Mouse (Mus musculus) small intestine, adult 2 months (tissue): Measurements from ENCODE around the gene Slc17a2. TPM values are rescaled to one million over a fixed set of nuclear protein-coding genes. Genes with fewer than 3 reads are reported as not detected.

Source experiments
- H3K27ac ChIP-seq: fragments of 200-500 bp; 2 replicates; pipeline ENCODE4 v1.5.1; 2012; ENCODE audit warnings: low read depth, low read length, control low read depth, inconsistent platforms; ENCODE audit not compliant: insufficient read depth
- H3K27me3 ChIP-seq: fragments of 200-500 bp; 2 replicates; pipeline ENCODE4 v1.6.1; 2012; ENCODE audit warnings: mild to moderate bottlenecking, moderate library complexity, low read length, inconsistent platforms; ENCODE audit not compliant: control insufficient read depth, insufficient read depth
- H3K36me3 ChIP-seq: fragments of 200-500 bp; 2 replicates; pipeline ENCODE4 v1.6.1; 2012; ENCODE audit warnings: mild to moderate bottlenecking, low read length, control low read depth, inconsistent platforms; ENCODE audit not compliant: control insufficient read depth, insufficient read depth
- H3K4me1 ChIP-seq: fragments of 200-500 bp; 2 replicates; pipeline ENCODE4 v1.6.1; 2012; ENCODE audit warnings: low read length, inconsistent platforms, mixed read lengths; ENCODE audit not compliant: control insufficient read depth, insufficient read depth, insufficient read length
- H3K4me3 ChIP-seq: fragments of 200-500 bp; 2 replicates; pipeline ENCODE4 v1.5.1; 2012; ENCODE audit warnings: low read depth, mild to moderate bottlenecking, control low read depth, inconsistent platforms, low read length, moderate library complexity
- CTCF ChIP-seq: fragments of 200-500 bp; IDR thresholded peaks from 2 replicates; pipeline ENCODE4 v1.5.1; 2012; ENCODE audit warnings: low read depth, mild to moderate bottlenecking, control low read depth, inconsistent platforms, low read length, moderate library complexity, mixed read lengths; ENCODE audit not compliant: insufficient replicate concordance, insufficient read length; ENCODE audit errors: extremely low read depth
- POLR2A ChIP-seq: fragments of 200-500 bp; IDR thresholded peaks from 2 replicates; pipeline ENCODE4 v1.6.1; 2012; ENCODE audit warnings: low read depth, mild to moderate bottlenecking, control low read depth, inconsistent platforms, low read length, moderate library complexity
- WGBS: fragments of 180-500 bp; shearing (Covaris S2); methylation state at CpG from one replicate; pipeline ENCODE4 v1.1.7; 2018; 5-methylcytosine and 5-hydroxymethylcytosine counted together
- polyA plus RNA-seq: library from polyadenylated mRNA; depleted of rRNA; stranded (reverse); fragments of >200 nt; gene quantifications from 2 replicates; pipeline ENCODE4 v1.2.3, GENCODE M21; 2012; rRNA removed

The Slc17a2 gene
- polyA plus RNA-seq, 1 experiment, result not detected

DNA sequence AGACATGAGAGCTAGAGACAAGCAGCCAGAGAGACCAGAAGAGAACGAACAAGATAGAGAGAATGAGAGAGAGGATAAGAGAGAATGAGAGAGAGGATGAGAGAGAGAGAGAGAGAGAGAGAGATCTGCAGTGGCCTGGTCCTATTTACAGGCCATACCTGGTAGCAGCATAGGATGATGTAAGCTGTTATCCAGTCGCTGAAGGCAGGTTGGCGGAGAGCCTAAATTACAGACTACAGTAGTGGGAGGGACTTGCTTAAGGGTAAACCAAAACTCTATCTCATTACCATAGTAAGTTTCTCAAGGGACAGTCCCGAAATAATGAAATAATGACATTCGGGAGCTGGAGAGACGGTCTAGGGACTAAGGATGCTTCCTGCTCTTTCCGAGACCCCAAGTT is 60.6 kb downstream of the Slc17a2 start, which contains the start of gene Slc17a1:
TSS of gene Slc17a1 (plus strand) at position 346 of the 400 bp plus-strand sequence.
- no peak within 1 kb of the TSS for H3K27ac ChIP-seq
- WGBS, result 72% methylated on average over 7 of the region's 7 CpGs
- no peaks in the 10 kb centered on the region for H3K27me3 ChIP-seq

DNA sequence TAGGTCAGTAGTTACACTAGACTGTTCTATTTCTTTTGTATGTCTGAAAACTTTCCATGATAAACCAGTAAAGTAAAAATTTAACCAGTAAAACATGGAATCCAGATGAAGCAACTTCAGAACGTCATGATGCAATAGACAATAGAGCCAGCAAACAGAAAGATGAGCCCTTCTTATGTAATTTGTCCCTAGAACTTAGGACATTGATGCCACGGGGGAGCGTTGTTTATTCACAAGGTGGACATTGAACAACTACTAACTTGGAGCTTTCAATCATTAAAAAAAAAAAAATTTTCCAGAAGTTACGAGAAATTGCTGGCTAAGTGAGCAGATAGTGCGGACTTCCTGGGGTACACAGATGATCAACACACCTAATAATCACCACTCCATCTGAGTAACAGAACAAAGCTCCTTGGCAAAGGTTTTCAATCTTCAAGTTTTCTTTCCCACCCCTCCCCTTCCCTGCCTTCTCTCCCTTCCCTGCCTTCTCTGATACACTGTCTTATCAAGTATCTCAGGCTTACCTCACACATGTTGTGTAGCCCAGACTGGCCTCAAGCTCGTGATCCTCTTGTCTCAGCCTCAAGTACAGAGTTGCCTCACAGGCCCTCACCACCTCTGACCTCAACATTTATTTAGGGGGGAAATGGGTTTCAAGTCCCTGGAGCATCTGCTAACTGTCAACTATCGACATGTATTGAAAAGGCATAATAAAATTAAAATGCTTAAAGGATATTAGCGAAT is 62.2 kb downstream of the Slc17a2 start:
- H3K4me3 ChIP-seq, result no peak overlapping the region
- no peaks in the 10 kb centered on the region for H3K36me3 ChIP-seq
- H3K4me1 ChIP-seq, result no peaks in the 10 kb centered on the region
- no peak for TF ChIP-seq CTCF
- TF ChIP-seq POLR2A, result no peak
- WGBS, result 68% methylated on average over 8 of the region's 8 CpGs
- no peaks in the 10 kb centered on the region for H3K27me3 ChIP-seq
- H3K27ac ChIP-seq, result no peak overlapping the region

More for the DNA sequence above, 60.6 kb downstream of the Slc17a2 start, which contains the start of gene Slc17a1:
- TF ChIP-seq POLR2A (no peak), CTCF (no peak)
- Histone ChIP-seq H3K4me1 (no peaks in the 10 kb centered on the region), H3K36me3 (no peaks in the 10 kb centered on the region), H3K4me3 (no peak within 1 kb of the TSS)

DNA sequence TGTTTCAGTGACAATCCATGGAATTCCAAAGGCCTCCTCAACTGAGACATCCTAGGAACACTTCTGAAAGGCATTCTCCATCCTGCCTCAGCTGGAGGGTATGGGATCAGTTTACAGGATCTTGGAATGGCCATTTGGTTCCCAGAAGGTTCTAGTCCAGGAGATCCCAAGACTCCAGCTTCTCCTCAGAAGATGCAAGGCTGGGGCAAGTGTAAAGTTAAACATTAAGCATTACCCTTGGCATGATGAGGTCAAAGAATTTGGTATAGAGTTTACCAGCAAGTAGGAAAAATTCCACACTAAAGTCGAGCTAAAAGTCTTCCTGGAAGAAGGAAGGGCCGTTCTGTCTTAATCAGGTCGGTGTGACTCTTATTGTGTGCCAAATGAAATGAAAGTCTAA is 63.2 kb downstream of the Slc17a2 start:
- Histone ChIP-seq H3K4me1 (no peaks in the 10 kb centered on the region), H3K27ac (no peak overlapping the region), H3K27me3 (no peaks in the 10 kb centered on the region), H3K4me3 (no peak overlapping the region), H3K36me3 (no peaks in the 10 kb centered on the region)
- TF ChIP-seq POLR2A, result no peak
- no peak for TF ChIP-seq CTCF
- WGBS, result 52% methylated on average over 3 of the region's 3 CpGs

DNA sequence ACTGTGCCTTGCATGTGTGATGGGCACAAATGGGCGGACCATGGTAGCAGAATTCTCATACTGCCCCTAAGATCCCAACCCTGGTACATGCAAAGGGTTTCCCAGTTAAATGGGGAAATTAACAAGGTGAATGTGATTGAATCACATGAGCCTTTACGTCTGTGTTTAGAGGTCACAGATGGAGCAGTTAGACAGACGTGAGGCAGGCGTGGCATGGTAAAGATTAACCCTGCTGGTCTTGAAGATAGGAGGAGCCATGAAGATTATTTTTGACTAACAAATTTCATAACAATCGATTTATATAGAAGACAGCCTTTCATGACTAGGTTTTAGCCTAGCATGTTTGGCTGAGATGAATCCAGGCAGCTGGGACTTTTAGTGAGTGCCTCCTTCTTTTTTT is 66.3 kb downstream of the Slc17a2 start:
- Histone ChIP-seq H3K36me3 (no peaks in the 10 kb centered on the region), H3K27me3 (no peaks in the 10 kb centered on the region), H3K27ac (no peak overlapping the region), H3K4me3 (no peak overlapping the region), H3K4me1 (no peaks in the 10 kb centered on the region)
- no peak for TF ChIP-seq CTCF
- no peak for TF ChIP-seq POLR2A
- WGBS, result 36% methylated on average over 5 of the region's 5 CpGs

Other genes starting within 250 kb of the Slc17a2 start
- gene Hist1h3e, start 244.6 kb upstream of the Slc17a2 start, polyA plus RNA-seq, result 27.6 and 43.3 TPM in 2 replicates
- gene Hist1h2ae, start 235.8 kb upstream of the Slc17a2 start, polyA plus RNA-seq, result 27.3 and 38.0 TPM in 2 replicates
- gene Hist1h2bg, start 235.6 kb upstream of the Slc17a2 start, polyA plus RNA-seq, result 32.8 and 51.3 TPM in 2 replicates
- gene Hist1h2bf, start 232.8 kb upstream of the Slc17a2 start, polyA plus RNA-seq, result 9.0 and 24.6 TPM in 2 replicates
- gene Hist1h2ad, start 232.6 kb upstream of the Slc17a2 start, polyA plus RNA-seq, result 21.3 and 30.3 TPM in 2 replicates
- gene Hist1h3d, start 231.2 kb upstream of the Slc17a2 start, polyA plus RNA-seq, result 11.5 and 24.2 TPM in 2 replicates
- 10.1 and 13.8 TPM in 2 replicates for gene Hist1h4d, start 225.4 kb upstream of the Slc17a2 start, polyA plus RNA-seq
- gene Hist1h2be, start 185.9 kb upstream of the Slc17a2 start, polyA plus RNA-seq, result 1.5 and 1.8 TPM in 2 replicates
- gene Hist1h1e, start 184.4 kb upstream of the Slc17a2 start, polyA plus RNA-seq, result 2.2 and 2.4 TPM in 2 replicates
- 3.1 and 4.0 TPM in 2 replicates for gene Hist1h2ac, start 123.0 kb upstream of the Slc17a2 start, polyA plus RNA-seq
- 210 and 772 TPM in 2 replicates for gene Hist1h2bc, start 122.8 kb upstream of the Slc17a2 start, polyA plus RNA-seq
- not detected in 2 replicates for gene Hist1h1t, start 111.2 kb upstream of the Slc17a2 start, polyA plus RNA-seq
- gene Hist1h4c, start 108.5 kb upstream of the Slc17a2 start, polyA plus RNA-seq, result 13.7 and 17.8 TPM in 2 replicates
- gene Hfe, start 96.1 kb upstream of the Slc17a2 start, polyA plus RNA-seq, result 3.5 and 7.7 TPM in 2 replicates
- 25.6 and 68.0 TPM in 2 replicates for gene Hist1h1c, start 68.2 kb upstream of the Slc17a2 start, polyA plus RNA-seq
- gene Hist1h3c, start 61.4 kb upstream of the Slc17a2 start, polyA plus RNA-seq, result 39.3 and 49.1 TPM in 2 replicates
- gene Hist1h2bb, start 60.3 kb upstream of the Slc17a2 start, polyA plus RNA-seq, result 17.8 and 19.7 TPM in 2 replicates
- 32.5 and 55.3 TPM in 2 replicates for gene Hist1h2ab, start 55.9 kb upstream of the Slc17a2 start, polyA plus RNA-seq
- 39.8 and 49.8 TPM in 2 replicates for gene Hist1h3b, start 54.7 kb upstream of the Slc17a2 start, polyA plus RNA-seq
- gene Hist1h4b, start 50.0 kb upstream of the Slc17a2 start, polyA plus RNA-seq, result 17.0 and 25.9 TPM in 2 replicates
- gene Hist1h4a, start 45.8 kb upstream of the Slc17a2 start, polyA plus RNA-seq, result 17.4 and 19.9 TPM in 2 replicates
- gene Hist1h3a, start 44.6 kb upstream of the Slc17a2 start, polyA plus RNA-seq, result 32.6 and 42.4 TPM in 2 replicates
- gene Hist1h1a, start 43.3 kb upstream of the Slc17a2 start, polyA plus RNA-seq, result 0.53 and 0.95 TPM in 2 replicates
- 0.90 and 4.5 TPM in 2 replicates for gene Trim38, start 37.1 kb upstream of the Slc17a2 start, polyA plus RNA-seq
- gene Slc17a3, start 32.4 kb downstream of the Slc17a2 start, polyA plus RNA-seq, result not detected in 2 replicates
- gene Slc17a1, start 60.8 kb downstream of the Slc17a2 start, polyA plus RNA-seq, result not detected in 2 replicates
- 6.5 and 39.9 TPM in 2 replicates for gene Slc17a4, start 108.0 kb downstream of the Slc17a2 start, polyA plus RNA-seq
- not detected in 2 replicates for gene Hist1h2ba, start 127.2 kb downstream of the Slc17a2 start, polyA plus RNA-seq
- gene Hist1h2aa, start 127.5 kb downstream of the Slc17a2 start, polyA plus RNA-seq, result not detected in 2 replicates
- gene Scgn, start 184.2 kb downstream of the Slc17a2 start, polyA plus RNA-seq, result 0.56 and 1.3 TPM in 2 replicates